Mouse (Mus musculus): ENCODE measurements around the gene Snap47.

- TF ChIP-seq CTCF (conservative IDR thresholded peaks at IDR 0.05; ENCODE audit: insufficient read depth, insufficient read length, low read depth, low read length), result no peak
- TF ChIP-seq POLR2A (IDR thresholded peaks at IDR 0.05; ENCODE audit: low read depth, low read length), result no peak
These were observed 37.8 kb downstream of the Snap47 start for GRCm38 (mm10) chr11:59412999-59413863.

All from kidney, adult 2 months (tissue).